Mouse (Mus musculus): ENCODE data around the gene Btn2a2. TPM values are rescaled to one million over a fixed set of nuclear protein-coding genes. Genes with fewer than 3 reads are reported as not detected.
A peak's percentile ranks its signal among the peaks of the same experiment; 100 is the strongest.

Btn2a2 gene
- polyA plus RNA-seq, 1 experiment from 2014 or later = 0.28 TPM

- H3K4me2 ChIP-seq (ENCODE audit: low read depth, low read length) = peak overlapping the region; percentile 75
- under 1% methylated on average over 55 of the region's 55 CpGs for WGBS
Observed at GRCm38 (mm10) chr13:23445561-23446320, 42.9 kb downstream of the Btn2a2 start.

GRCm38 (mm10) chr13:23445156-23445555, 43.5 kb downstream of the Btn2a2 start:
- ATAC-seq (ENCODE audit: insufficient read depth, low FRiP score) = no peak
- Histone ChIP-seq H3K9ac (ENCODE audit: low read length) (peak overlapping the region; percentile 90), H3K9me3 (replicated peaks; ENCODE audit: control insufficient read depth, low read length) (no peaks in the 10 kb centered on the region), H3K36me3 (ENCODE audit: control insufficient read depth, insufficient read depth, low read length) (no peaks in the 10 kb centered on the region), H3K4me3 (replicated peaks; ENCODE audit: low read length) (peak overlapping the region; percentile 84), H3K27ac (ENCODE audit: low read length) (peak overlapping the region; percentile 99), H3K4me2 (ENCODE audit: low read depth, low read length) (peak overlapping the region; percentile 64), H3K4me1 (ENCODE audit: control insufficient read depth, insufficient read depth, low read length) (peaks cover 7% of the 10 kb centered on the region), H3K27me3 (ENCODE audit: control insufficient read depth, insufficient read depth, low read length) (no peaks in the 10 kb centered on the region)
- 5% methylated on average over 10 of the region's 10 CpGs for WGBS

More at GRCm38 (mm10) chr13:23445561-23446320, 42.9 kb downstream of the Btn2a2 start:
- Histone ChIP-seq H3K9me3 (replicated peaks; ENCODE audit: control insufficient read depth, low read length) (no peaks in the 10 kb centered on the region), H3K27me3 (ENCODE audit: control insufficient read depth, insufficient read depth, low read length) (no peaks in the 10 kb centered on the region), H3K36me3 (ENCODE audit: control insufficient read depth, insufficient read depth, low read length) (no peaks in the 10 kb centered on the region), H3K4me1 (ENCODE audit: control insufficient read depth, insufficient read depth, low read length) (peaks cover 7% of the 10 kb centered on the region), H3K9ac (ENCODE audit: low read length) (peak overlapping the region; percentile 90), H3K27ac (ENCODE audit: low read length) (peak overlapping the region; percentile 99), H3K4me3 (replicated peaks; ENCODE audit: low read length) (peak overlapping the region; percentile 84)
- ATAC-seq (ENCODE audit: insufficient read depth, low FRiP score) = peak; percentile 92

- Histone ChIP-seq H3K4me3 (replicated peaks; ENCODE audit: low read length) (peak overlapping the region; percentile 23; the same call in 1 of the 2 replicates), H3K4me2 (ENCODE audit: low read depth, low read length) (peak overlapping the region; percentile 64)
Observed at GRCm38 (mm10) chr13:23444451-23444850, 44.2 kb downstream of the Btn2a2 start.

GRCm38 (mm10) chr13:23439901-23440300, 48.8 kb downstream of the Btn2a2 start:
- WGBS = 65% methylated on average over 10 of the region's 10 CpGs
- H3K27ac ChIP-seq (ENCODE audit: low read length) = no peak overlapping the region
- H3K27me3 ChIP-seq (ENCODE audit: control insufficient read depth, insufficient read depth, low read length) = no peaks in the 10 kb centered on the region
- no peaks in the 10 kb centered on the region for H3K36me3 ChIP-seq (ENCODE audit: control insufficient read depth, insufficient read depth, low read length)
- no peak overlapping the region for H3K9ac ChIP-seq (ENCODE audit: low read length)
- no peaks in the 10 kb centered on the region for H3K9me3 ChIP-seq (replicated peaks; ENCODE audit: control insufficient read depth, low read length)
- H3K4me1 ChIP-seq (ENCODE audit: control insufficient read depth, insufficient read depth, low read length) = peaks cover 13% of the 10 kb centered on the region
- no peak overlapping the region for H3K4me2 ChIP-seq (ENCODE audit: low read depth, low read length)
- no peak overlapping the region for H3K4me3 ChIP-seq (replicated peaks; ENCODE audit: low read length)
- no peak for ATAC-seq (ENCODE audit: insufficient read depth, low FRiP score)

More at GRCm38 (mm10) chr13:23444451-23444850, 44.2 kb downstream of the Btn2a2 start:
- H3K9me3 ChIP-seq (replicated peaks; ENCODE audit: control insufficient read depth, low read length) = no peaks in the 10 kb centered on the region
- H3K27me3 ChIP-seq (ENCODE audit: control insufficient read depth, insufficient read depth, low read length) = no peaks in the 10 kb centered on the region
- peak overlapping the region; percentile 27; the same call in 1 of the 2 replicates for H3K27ac ChIP-seq (ENCODE audit: low read length)
- no peaks in the 10 kb centered on the region for H3K36me3 ChIP-seq (ENCODE audit: control insufficient read depth, insufficient read depth, low read length)
- no peak for ATAC-seq (ENCODE audit: insufficient read depth, low FRiP score)
- 58% methylated on average over 5 of the region's 5 CpGs for WGBS
- H3K4me1 ChIP-seq (ENCODE audit: control insufficient read depth, insufficient read depth, low read length) = peaks cover 7% of the 10 kb centered on the region
- H3K9ac ChIP-seq (ENCODE audit: low read length) = peak overlapping the region; percentile 46; the same call in 1 of the 2 replicates

GRCm38 (mm10) chr13:23438521-23438920, 50.1 kb downstream of the Btn2a2 start:
- no peak for ATAC-seq (ENCODE audit: insufficient read depth, low FRiP score)
- Histone ChIP-seq H3K9ac (ENCODE audit: low read length) (no peak overlapping the region; the same call in 1 of the 2 replicates), H3K9me3 (replicated peaks; ENCODE audit: control insufficient read depth, low read length) (no peaks in the 10 kb centered on the region), H3K4me3 (replicated peaks; ENCODE audit: low read length) (peak overlapping the region; percentile 58), H3K27ac (ENCODE audit: low read length) (no peak overlapping the region; the same call in 1 of the 2 replicates), H3K4me1 (ENCODE audit: control insufficient read depth, insufficient read depth, low read length) (peaks cover 6% of the 10 kb centered on the region; the same call in 1 of the 2 replicates), H3K27me3 (ENCODE audit: control insufficient read depth, insufficient read depth, low read length) (no peaks in the 10 kb centered on the region), H3K36me3 (ENCODE audit: control insufficient read depth, insufficient read depth, low read length) (no peaks in the 10 kb centered on the region), H3K4me2 (ENCODE audit: low read depth, low read length) (peak overlapping the region; percentile 75)
- 0% methylated on average over 7 of the region's 7 CpGs for WGBS

- H3K9ac ChIP-seq (ENCODE audit: low read length) = peak overlapping the region; percentile 72
- H3K27ac ChIP-seq (ENCODE audit: low read length) = peak overlapping the region; percentile 84; the same call in 1 of the 2 replicates
- no peaks in the 10 kb centered on the region for H3K27me3 ChIP-seq (ENCODE audit: control insufficient read depth, insufficient read depth, low read length)
- peak overlapping the region; percentile 58 for H3K4me3 ChIP-seq (replicated peaks; ENCODE audit: low read length)
- peak overlapping the region; percentile 75 for H3K4me2 ChIP-seq (ENCODE audit: low read depth, low read length)
- WGBS = under 1% methylated on average over 17 of the region's 17 CpGs
- peaks cover 10% of the 10 kb centered on the region for H3K4me1 ChIP-seq (ENCODE audit: control insufficient read depth, insufficient read depth, low read length)
- H3K9me3 ChIP-seq (replicated peaks; ENCODE audit: control insufficient read depth, low read length) = no peaks in the 10 kb centered on the region
- no peaks in the 10 kb centered on the region for H3K36me3 ChIP-seq (ENCODE audit: control insufficient read depth, insufficient read depth, low read length)
- peak; percentile 84 for ATAC-seq (ENCODE audit: insufficient read depth, low FRiP score)
Observed at GRCm38 (mm10) chr13:23437908-23438307, 50.7 kb downstream of the Btn2a2 start.

- no peaks in the 10 kb centered on the region for H3K36me3 ChIP-seq (ENCODE audit: control insufficient read depth, insufficient read depth, low read length)
- peak overlapping the region; percentile 58 for H3K4me3 ChIP-seq (replicated peaks; ENCODE audit: low read length)
- peak overlapping the region; percentile 72 for H3K9ac ChIP-seq (ENCODE audit: low read length)
- H3K27me3 ChIP-seq (ENCODE audit: control insufficient read depth, insufficient read depth, low read length) = no peaks in the 10 kb centered on the region
- peak; percentile 17; the same call in 1 of the 2 replicates for ATAC-seq (ENCODE audit: insufficient read depth, low FRiP score)
- no peaks in the 10 kb centered on the region for H3K9me3 ChIP-seq (replicated peaks; ENCODE audit: control insufficient read depth, low read length)
- WGBS = under 1% methylated on average over 32 of the region's 32 CpGs
- peaks cover 10% of the 10 kb centered on the region for H3K4me1 ChIP-seq (ENCODE audit: control insufficient read depth, insufficient read depth, low read length)
- peak overlapping the region; percentile 84 for H3K27ac ChIP-seq (ENCODE audit: low read length)
- H3K4me2 ChIP-seq (ENCODE audit: low read depth, low read length) = peak overlapping the region; percentile 75
Observed at GRCm38 (mm10) chr13:23436861-23437822, 51.5 kb downstream of the Btn2a2 start.

GRCm38 (mm10) chr13:23436231-23436661, 52.4 kb downstream of the Btn2a2 start:
- 2% methylated on average over 11 of the region's 11 CpGs for WGBS
- Histone ChIP-seq H3K36me3 (ENCODE audit: control insufficient read depth, insufficient read depth, low read length) (no peaks in the 10 kb centered on the region), H3K9ac (ENCODE audit: low read length) (no peak overlapping the region), H3K4me1 (ENCODE audit: control insufficient read depth, insufficient read depth, low read length) (peaks cover 10% of the 10 kb centered on the region), H3K4me3 (replicated peaks; ENCODE audit: low read length) (peak overlapping the region; percentile 58), H3K27ac (ENCODE audit: low read length) (no peak overlapping the region), H3K4me2 (ENCODE audit: low read depth, low read length) (peak overlapping the region; percentile 74), H3K9me3 (replicated peaks; ENCODE audit: control insufficient read depth, low read length) (no peaks in the 10 kb centered on the region), H3K27me3 (ENCODE audit: control insufficient read depth, insufficient read depth, low read length) (no peaks in the 10 kb centered on the region)
- ATAC-seq (ENCODE audit: insufficient read depth, low FRiP score) = no peak
